Mouse (Mus musculus) embryo, embryonic 10.5 days (tissue): ENCODE results near the gene Cul1.
"Not testable (repeated sequence)": the region's sequence is repeated elsewhere in the genome, so short reads cannot be mapped to it uniquely, and the experiment has no call there.

Source experiments
- DNase-seq: peaks from one replicate; pipeline ENCODE4 v3.0.0-alpha.2; 2015; ENCODE audit warnings: low spot score

Gene Cul1

GRCm38 (mm10) chr6:47453098-47453497 is at the start of gene Cul1:
TSS of gene Cul1 (plus strand) at chr6:47453398.
- DNase-seq, result peak; percentile 4

DNA sequence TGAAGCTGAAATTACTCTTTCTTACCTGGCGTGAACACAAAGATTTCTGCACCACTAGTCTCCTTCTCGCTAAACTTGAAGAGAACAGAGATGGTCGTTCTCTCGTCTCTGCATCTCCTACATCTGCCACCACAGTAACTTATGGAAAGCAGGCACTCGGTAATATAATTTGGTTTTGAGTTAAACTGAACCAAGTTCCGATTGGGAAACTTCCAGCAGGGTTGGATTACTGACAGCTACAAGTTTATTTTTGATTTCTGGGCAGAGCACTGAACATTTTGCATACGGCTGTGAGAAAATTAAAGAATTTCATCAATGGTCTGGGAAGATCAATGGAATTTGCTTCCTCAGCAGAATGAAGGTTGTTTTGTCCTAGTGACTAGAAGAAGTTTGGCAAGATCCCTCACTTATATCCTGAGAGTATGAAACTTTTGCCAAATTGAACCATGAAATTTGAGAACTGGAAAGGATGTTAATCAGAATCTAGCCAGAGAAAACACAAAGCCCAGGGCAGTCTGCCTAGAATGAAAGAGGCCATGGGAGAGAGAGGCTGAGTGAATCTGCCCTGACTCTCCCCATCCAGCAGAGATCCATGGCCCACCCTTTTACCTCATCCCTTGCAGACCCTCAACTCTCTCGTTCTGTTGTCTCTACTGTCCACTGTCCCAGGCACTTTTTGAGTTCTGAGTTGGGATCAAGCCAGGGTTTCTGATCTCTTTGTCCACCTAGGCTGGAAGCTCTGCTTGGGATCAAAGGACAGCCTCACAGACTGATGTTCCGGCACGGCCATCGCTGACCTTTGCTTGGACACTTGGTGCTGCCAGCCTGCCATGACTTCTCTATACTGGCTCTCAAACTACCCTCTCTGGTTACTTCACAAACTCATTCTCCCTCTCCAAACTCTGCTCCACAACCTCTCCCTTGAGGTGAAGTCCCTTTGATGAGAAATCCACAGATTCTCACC is 48.5 kb upstream of the Cul1 start:
- DNase-seq, result no peak

DNA sequence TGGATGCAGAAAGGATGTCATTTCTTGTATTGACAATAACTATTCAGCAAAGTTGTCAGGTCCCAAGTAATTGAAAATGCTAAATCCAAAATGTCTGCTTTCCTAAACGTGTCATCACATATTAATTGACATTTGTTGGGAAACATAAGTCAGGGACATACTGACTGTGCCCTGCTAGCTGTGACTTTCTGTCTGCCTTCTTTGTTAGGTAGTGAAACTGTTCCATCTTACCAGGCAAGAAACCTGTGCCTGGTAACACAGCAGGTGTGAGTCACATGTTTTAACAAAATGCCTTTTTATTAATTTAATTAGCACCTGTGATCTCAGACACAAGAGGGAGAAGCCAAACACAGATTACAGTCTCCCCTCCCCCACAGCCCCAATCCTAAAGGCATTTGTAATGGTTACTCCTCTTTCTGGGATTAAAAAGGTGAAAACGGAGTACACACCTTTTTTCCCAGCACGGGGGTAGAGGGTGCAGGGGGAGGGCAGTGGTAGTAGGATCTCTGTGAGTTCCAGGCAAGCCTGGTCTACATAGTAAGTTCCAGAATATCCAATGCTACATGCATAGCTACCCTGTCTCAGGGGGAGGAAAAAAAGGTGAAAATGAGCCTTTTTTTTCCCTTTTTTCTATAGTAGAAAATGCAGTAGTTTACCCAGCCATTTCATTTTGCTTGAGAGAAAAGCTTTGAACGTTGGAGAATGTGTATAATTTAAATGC is 40.2 kb upstream of the Cul1 start:
- no peak for DNase-seq

DNA sequence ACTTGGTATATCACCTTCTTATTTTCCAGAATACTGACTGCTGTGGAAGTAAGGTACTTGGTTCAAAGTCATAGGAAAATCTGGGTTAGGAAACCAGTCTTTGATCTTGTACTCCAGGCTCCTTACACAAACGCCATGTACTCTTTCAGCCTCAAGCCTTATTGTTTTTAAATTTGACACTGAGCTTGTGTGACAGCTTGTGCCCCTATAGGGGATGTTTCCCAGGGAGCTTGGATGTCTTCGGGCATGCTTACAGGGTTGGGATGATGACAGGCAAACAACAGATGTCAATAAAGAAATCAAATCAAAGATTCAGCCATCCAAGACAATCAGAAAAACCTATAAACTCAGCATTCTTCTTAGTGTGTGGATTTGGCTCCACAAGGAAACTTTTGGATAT is 39.5 kb upstream of the Cul1 start:
- DNase-seq, result no peak

GRCm38 (mm10) chr6:47418691-47419090 is 34.5 kb upstream of the Cul1 start:
- DNase-seq, result no peak

- DNase-seq, result no peak
Measured at GRCm38 (mm10) chr6:47420156-47420555, 33.0 kb upstream of the Cul1 start.

GRCm38 (mm10) chr6:47421221-47421620 is 32.0 kb upstream of the Cul1 start:
- DNase-seq, result no peak

DNA sequence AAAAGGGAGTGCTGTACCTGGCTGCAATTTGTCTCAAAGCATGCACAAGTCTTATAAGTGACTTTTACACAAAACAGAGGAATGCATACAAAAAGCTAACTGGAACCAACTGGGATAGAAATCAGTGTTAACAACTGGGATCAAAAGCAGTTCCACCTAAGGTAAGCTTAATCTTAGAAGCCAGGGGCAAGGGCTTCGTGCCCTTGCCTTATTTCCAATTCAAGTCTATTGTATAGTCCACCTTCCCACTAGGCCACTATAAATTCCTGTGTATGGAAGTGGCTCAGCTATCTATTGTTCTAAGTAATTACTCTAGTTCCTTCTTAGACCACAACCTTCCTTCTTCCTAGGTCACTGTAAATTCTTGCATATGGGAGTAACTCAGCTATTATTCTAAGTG is 27.1 kb upstream of the Cul1 start:
- DNase-seq, result no peak

DNA sequence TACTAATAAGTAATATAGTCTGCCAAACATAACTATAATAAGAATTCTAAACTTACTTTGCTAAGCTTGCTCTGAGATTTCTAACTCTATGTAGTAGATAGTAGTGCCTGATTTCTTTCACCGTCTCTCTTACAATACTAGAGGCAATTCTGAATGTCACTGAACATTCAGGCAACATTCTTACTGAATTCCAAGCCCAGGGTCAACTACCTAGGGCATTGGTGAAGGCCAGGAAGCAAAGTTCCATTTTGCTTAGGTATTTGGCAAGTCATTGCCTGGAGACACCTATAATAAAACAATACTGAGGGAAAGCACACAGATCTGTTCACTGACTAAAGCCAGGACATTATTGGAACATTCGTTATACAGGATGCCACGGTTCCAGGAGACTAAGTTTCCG is 26.6 kb upstream of the Cul1 start:
- DNase-seq, result not testable (repeated sequence)

DNA sequence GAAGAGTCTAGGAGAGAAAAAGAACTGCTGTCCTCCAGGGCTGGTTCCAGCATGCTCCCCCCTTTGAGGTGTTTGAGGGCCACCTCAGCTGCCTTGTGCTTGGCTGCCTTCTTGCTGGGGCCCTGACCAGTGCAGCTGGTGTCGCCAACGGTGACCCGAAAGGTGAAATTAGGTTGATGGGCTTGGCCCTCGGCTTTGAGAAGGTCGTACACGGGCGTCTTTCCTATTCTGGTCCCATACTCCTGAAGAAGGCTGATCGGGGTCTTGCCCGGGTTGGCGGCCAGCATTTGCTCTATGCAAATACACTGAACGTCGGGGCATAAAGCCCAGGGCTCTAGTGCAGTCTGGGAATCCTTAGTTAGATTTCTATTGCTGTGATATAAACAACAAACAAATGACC is 20.4 kb upstream of the Cul1 start:
- DNase-seq, result not testable (repeated sequence)

- no peak for DNase-seq
Measured at GRCm38 (mm10) chr6:47440080-47440479, 13.1 kb upstream of the Cul1 start.

DNA sequence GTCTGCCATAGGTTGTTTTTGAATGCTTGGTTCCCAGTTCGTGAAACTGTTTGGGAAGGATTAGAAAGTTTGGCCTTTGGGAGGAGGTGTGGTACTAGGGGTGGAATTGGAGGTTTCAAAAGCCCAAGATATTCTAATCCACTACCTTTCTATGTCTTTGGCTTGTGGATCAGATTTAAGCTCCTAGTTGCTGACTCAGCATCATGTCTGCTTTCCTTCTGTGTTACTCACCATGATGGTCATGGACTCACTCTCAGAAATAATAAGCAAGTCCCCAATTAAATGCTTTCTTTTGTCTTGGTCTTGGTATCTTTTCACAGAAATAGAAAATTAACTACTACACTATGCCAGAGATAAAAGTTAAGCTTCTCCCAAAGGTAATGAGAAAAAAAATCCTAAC is 5.5 kb upstream of the Cul1 start:
- no peak for DNase-seq

- DNase-seq, result peak; percentile 89
Measured at GRCm38 (mm10) chr6:47453522-47454130, 428 bp downstream of the Cul1 start.

DNA sequence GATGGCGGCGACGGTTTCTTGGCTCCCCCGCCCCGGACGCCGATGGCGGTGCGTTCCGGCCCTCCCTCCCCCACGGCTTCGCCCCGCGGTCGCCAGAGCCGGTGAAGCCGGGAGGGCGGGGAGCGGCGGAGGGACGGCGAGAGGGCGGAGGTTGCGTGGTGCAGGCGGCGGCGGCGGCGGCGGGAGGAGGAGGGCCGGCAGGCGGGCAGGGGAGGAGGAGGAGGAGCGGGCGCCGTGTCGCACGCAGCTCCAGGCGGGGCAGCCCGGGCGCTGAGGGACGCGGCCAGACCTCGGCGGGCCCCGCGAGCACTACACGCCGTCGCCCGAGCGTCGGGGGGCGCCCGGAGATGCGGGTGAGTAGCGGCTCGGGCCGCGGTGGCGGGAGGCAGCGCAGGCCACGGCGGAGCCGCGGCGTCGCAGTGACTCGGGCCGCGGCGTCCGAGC is 955 bp downstream of the Cul1 start:
- DNase-seq, result peak; percentile 64

GRCm38 (mm10) chr6:47454575-47455571 is 1.7 kb downstream of the Cul1 start:
- DNase-seq, result peak; percentile 81

DNA sequence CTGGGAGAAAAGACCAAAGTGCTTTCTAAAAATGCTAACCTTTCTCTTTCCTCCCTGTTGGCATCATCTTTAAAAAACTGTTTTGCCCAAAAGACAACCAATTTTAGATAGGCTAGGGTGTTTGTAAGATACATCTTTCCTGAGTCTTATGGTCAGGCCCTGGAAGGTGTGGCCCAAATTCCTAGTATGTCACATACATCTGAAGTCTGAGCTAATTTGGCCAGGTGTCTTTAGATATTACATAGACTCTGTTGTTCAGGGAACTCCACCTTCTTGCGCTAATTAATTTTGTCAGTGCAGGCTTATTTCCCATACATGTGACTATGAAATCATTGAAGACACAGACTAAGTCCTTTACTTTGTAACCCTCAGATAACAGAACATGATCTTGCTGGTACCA is 2.6 kb downstream of the Cul1 start:
- DNase-seq, result peak; percentile 3

GRCm38 (mm10) chr6:47456853-47457252 is 3.7 kb downstream of the Cul1 start:
- no peak for DNase-seq

- DNase-seq, result no peak
Measured at GRCm38 (mm10) chr6:47465400-47465799, 12.2 kb downstream of the Cul1 start.

DNA sequence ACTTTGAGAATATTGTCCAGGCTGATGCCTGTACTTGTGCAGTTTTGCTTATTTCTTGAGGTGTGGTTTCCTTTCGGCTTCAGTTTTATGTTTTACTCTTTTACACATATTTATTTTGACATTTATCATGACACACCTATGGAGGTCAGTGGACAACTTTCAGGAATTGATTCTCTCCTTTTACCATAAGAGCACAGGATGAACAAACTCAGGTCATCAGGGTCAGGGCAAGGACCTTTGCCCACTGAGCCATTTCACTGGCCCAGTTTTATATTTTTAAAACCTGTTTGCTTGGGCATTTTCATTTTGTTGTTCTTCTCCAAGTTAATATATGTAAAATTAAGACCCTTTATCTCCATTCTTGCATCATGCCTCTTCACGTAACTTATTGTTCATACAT is 13.3 kb downstream of the Cul1 start:
- no peak for DNase-seq

DNA sequence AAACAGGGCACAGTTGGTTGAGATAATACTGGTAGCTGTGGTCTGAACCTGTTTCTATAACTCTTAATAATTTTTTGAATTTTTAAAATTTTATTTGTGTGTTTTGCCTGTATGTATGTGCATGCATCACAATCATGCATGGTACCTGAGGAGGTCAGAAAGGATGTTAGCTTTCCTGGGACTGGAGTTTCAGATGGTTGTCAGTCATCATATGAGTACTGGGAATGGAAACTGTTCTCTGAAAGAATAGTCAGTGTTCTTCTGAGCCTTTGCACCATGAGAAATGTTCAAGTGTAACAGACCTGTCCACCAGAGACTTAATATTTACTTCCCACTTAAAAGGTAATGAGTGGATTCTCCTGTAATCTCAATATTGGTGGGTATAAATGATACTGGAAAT is 13.9 kb downstream of the Cul1 start:
- DNase-seq, result no peak

DNA sequence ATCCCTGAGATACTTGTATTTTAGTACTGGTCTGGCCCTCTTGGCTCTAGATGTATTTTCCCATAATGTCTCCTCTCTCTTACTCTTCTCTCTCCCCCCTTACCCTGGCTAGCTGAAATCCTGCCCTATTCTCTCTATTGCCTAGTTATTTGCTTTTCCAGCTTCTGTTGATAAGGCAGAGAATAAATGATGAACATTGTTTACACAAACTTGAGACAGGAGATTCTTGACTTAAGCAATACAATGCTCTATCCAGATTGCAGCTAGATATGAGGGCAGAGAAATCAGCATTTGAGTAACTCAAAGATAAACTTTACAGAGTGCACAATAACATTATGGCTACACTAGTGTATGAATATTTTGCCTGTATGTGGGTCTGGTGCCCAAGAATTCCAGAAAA is 16.6 kb downstream of the Cul1 start:
- no peak for DNase-seq
